Mouse (Mus musculus): ENCODE data around the gene Crlf2.

The Crlf2 gene

GRCm38 (mm10) chr5:109550225-109550935, 8.4 kb downstream of the Crlf2 start:
- no peak for DNase-seq (ENCODE audit: low read depth in 1 of 2, low spot score in 2 of 2)

- peak; percentile 64 to 75 for DNase-seq (ENCODE audit: low read depth in 1 of 2, low spot score in 2 of 2)
Observed at GRCm38 (mm10) chr5:109548712-109549111, 10.1 kb downstream of the Crlf2 start.

- no peak for DNase-seq (ENCODE audit: low read depth in 1 of 2, low spot score in 2 of 2)
Observed at GRCm38 (mm10) chr5:109547112-109547511, 11.7 kb downstream of the Crlf2 start.

- no peak for DNase-seq (ENCODE audit: low read depth in 1 of 2, low spot score in 2 of 2)
Observed at GRCm38 (mm10) chr5:109509679-109510078, 49.1 kb downstream of the Crlf2 start.

GRCm38 (mm10) chr5:109506729-109507128, 52.1 kb downstream of the Crlf2 start:
- DNase-seq (ENCODE audit: low read depth in 1 of 2, low spot score in 2 of 2): no peak

Measured in monocyte, adult 2 months (primary cell).